30 mouse cellular contexts compared by ENCODE assay signal in the genomic region with DNA sequence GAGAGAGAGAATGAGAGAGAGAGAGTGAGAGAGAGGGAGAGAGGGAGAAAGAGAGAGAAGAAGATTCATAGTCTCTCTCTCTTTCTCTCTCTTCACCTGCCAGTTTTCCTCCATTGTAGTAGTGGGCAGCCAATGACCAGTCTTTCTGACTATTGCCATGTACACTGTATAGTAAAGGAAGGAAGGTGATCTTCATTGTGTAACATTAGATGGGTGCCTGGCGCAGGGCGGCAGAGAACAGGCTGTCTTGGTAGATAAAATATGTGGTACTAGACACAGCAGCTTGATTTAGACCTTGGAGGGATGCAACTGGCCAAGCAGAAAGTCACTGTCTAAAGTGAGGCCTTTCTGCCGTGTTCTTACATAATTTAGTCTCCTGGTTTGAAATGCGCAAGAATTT.
DNase-seq lines count a peak whose midpoint lies in the region; ATAC-seq and TF ChIP-seq lines count a peak whose summit lies in the region.
"Had no signal": no experiment of that assay in that cellular context is flagged by ENCODE, and none has a peak within 500 bp of the region (broad histone marks: within the 10 kb centered on the region; RNA-seq: fewer than 3 reads in every experiment).

No protein-coding gene starts in this region.

- peak; percentile 84 for ATAC-seq in kidney, embryonic 14.5 days (ENCODE audit: low FRiP score, low TSS enrichment)
- ATAC-seq: forebrain, embryonic 14.5 days; intestine, embryonic 16.5 days had no signal

- intact Hi-C loops in left cerebral cortex, adult 2 months (cut with DNase I) = loop anchor here (5.0 kb wide), 3 partner anchors 73 to 202 kb away; no protein-coding TSS in a partner anchor

- H3K4me3 ChIP-seq in kidney, embryonic 14.5 days (ENCODE audit: low read length) = no peak overlapping the region
- H3K4me3 ChIP-seq in left cerebral cortex, adult 2 months = no peak overlapping the region
- H3K4me3 ChIP-seq: embryonic facial prominence, embryonic 12.5 days; heart, adult 2 months; heart, embryonic 12.5 days; hindbrain, embryonic 13.5 days; limb, embryonic 10.5 days; limb, embryonic 15.5 days; liver, embryonic 13.5 days; myocyte; neural tube, embryonic 12.5 days had no signal

- H3K36me3 ChIP-seq in kidney, embryonic 14.5 days (ENCODE audit: control insufficient read depth, insufficient read depth, low read length) = no peaks in the 10 kb centered on the region
- H3K36me3 ChIP-seq: embryonic facial prominence, embryonic 12.5 days; heart, embryonic 12.5 days; hindbrain, embryonic 13.5 days; limb, embryonic 10.5 days; limb, embryonic 15.5 days; liver, embryonic 13.5 days; neural tube, embryonic 12.5 days had no signal

- H3K27me3 ChIP-seq in kidney, embryonic 14.5 days (ENCODE audit: control insufficient read depth, insufficient read depth, low read length) = no peaks in the 10 kb centered on the region
- H3K27me3 ChIP-seq: embryonic facial prominence, embryonic 12.5 days; heart, embryonic 12.5 days; hindbrain, embryonic 13.5 days; limb, embryonic 15.5 days; liver, embryonic 13.5 days; neural tube, embryonic 12.5 days had no signal

- TF ChIP-seq CTCF in left cerebral cortex, adult 2 months (IDR thresholded peaks at IDR 0.05) = no peak

- H3K9ac ChIP-seq in kidney, embryonic 14.5 days (ENCODE audit: low read depth, low read length) = no peak overlapping the region
- H3K9ac ChIP-seq: embryonic facial prominence, embryonic 12.5 days; heart, embryonic 12.5 days; hindbrain, embryonic 13.5 days; limb, embryonic 15.5 days; liver, embryonic 13.5 days; neural tube, embryonic 12.5 days had no signal

- H3K27ac ChIP-seq in kidney, embryonic 14.5 days (ENCODE audit: low read depth, low read length) = no peak overlapping the region
- peak overlapping the region; percentile 88 for H3K27ac ChIP-seq in left cerebral cortex, adult 2 months
- H3K27ac ChIP-seq: embryonic facial prominence, embryonic 12.5 days; heart, adult 2 months; hindbrain, embryonic 13.5 days; limb, embryonic 10.5 days; limb, embryonic 15.5 days; liver, embryonic 13.5 days; neural tube, embryonic 12.5 days had no signal

- H3K4me1 ChIP-seq in kidney, embryonic 14.5 days (ENCODE audit: control insufficient read depth, insufficient read depth, low read length) = peaks cover 24% of the 10 kb centered on the region

- peak; percentile 19 for DNase-seq in adrenal gland, postnatal 14 days
- no peak for DNase-seq in adrenal gland, postnatal 25 days
- DNase-seq in kidney, postnatal 4 days = no peak
- no peak for DNase-seq in left cerebral cortex, adult 2 months (ENCODE audit: extremely low spot score in 1 of 2, low spot score in 2 of 2)
- DNase-seq in left cerebral cortex, adult 9 months (ENCODE audit: low spot score in 2 of 2) = no peak
- DNase-seq in skeletal muscle tissue, adult 2 months (ENCODE audit: low read depth, low spot score) = peak; percentile 32
- DNase-seq: cerebellum, adult 8-10 months; cerebellum, postnatal 36 days; embryo, embryonic 11 days; gastrocnemius, postnatal 25 days; heart, adult 2 months; heart, postnatal 4 days; kidney, postnatal 10 days; liver, embryonic 13.5 days; lung, adult 18-20 months; lung, postnatal 14 days; right cerebral cortex, postnatal 4 days; thymus, postnatal 4 days had no signal

- 52% methylated on average over 4 of the region's 4 CpGs for WGBS in kidney, embryonic 14.5 days

- H3K9me3 ChIP-seq in kidney, embryonic 14.5 days (ENCODE audit: control insufficient read depth, low read length) = no peaks in the 10 kb centered on the region
- H3K9me3 ChIP-seq: embryonic facial prominence, embryonic 12.5 days; G1E; heart, embryonic 12.5 days; hindbrain, embryonic 13.5 days; limb, embryonic 10.5 days; limb, embryonic 15.5 days; liver, embryonic 13.5 days; neural tube, embryonic 12.5 days had no signal

- no peak overlapping the region for H3K4me2 ChIP-seq in kidney, embryonic 14.5 days (replicated peaks; ENCODE audit: low read depth, low read length)
- H3K4me2 ChIP-seq: embryonic facial prominence, embryonic 12.5 days; heart, embryonic 12.5 days; hindbrain, embryonic 13.5 days; limb, embryonic 15.5 days; liver, embryonic 13.5 days; midbrain, embryonic 11.5 days; neural tube, embryonic 12.5 days had no signal

Comparison
In these comparisons a context has a peak if more than half of its experiments do, and no peak if none do; other contexts are left out.
1. DNase-seq: peak in adrenal gland, postnatal 14 days (single experiment) and skeletal muscle tissue, adult 2 months (single experiment); none in adrenal gland, postnatal 25 days (single experiment), kidney, postnatal 4 days (0 of 2), left cerebral cortex, adult 2 months (0 of 2) and left cerebral cortex, adult 9 months (0 of 2).